ENCODE assay signal across 1 mouse cellular context in genomic region chr11:116893532-116894442, GRCm38 (mm10).
TF ChIP-seq lines count a peak whose summit lies in the region.

No protein-coding gene starts in this region.

TF ChIP-seq in CH12.LX, 34 proteins besides CTCF, POLR2A, EP300 and RAD21:
- TF ChIP-seq ZMIZ1 (IDR thresholded peaks at IDR 0.05; ENCODE audit: low read depth, low read length), result no peak
- peak; percentile 68; the same call in 1 of the 2 replicates for TF ChIP-seq MAFK (IDR thresholded peaks at IDR 0.05; ENCODE audit: insufficient replicate concordance, low read length)
